Mouse (Mus musculus) midbrain, postnatal 0 days (tissue): ENCODE measurements at regions not wholly inside any gene's neighbourhood (a gene's known extent, or its start where the extent isn't known, plus 50 kb on each side); places are given as distances from the start of the nearest gene placed in this dataset.

ENCODE experiments used
- ATAC-seq: fragments of 200-750 bp; cut with Nextera tagmentation; 2 replicates; pipeline ENCODE4 v1.8.0; 2017; ENCODE audit warnings: moderate number of reproducible peaks, mild to moderate bottlenecking, moderate TSS enrichment, moderate library complexity; ENCODE audit not compliant: low FRiP score
- DNase-seq: peaks from one replicate; pipeline ENCODE4 v3.0.0-alpha.2; 2015; ENCODE audit warnings: low spot score
- H3K27ac ChIP-seq: fragments of 300-500 bp; sonication (generic); 2 replicates; pipeline ENCODE4 v1.5.1; 2014; ENCODE audit warnings: low read depth, mild to moderate bottlenecking, low read length, mixed read lengths
- H3K27me3 ChIP-seq: fragments of 300-500 bp; sonication (generic); 2 replicates; pipeline ENCODE4 v1.6.1; 2014; ENCODE audit warnings: low read length, control low read depth, mixed read lengths; ENCODE audit not compliant: insufficient read depth
- H3K36me3 ChIP-seq: fragments of 300-500 bp; sonication (generic); 2 replicates; pipeline ENCODE4 v1.6.1; 2014; ENCODE audit warnings: low read length, control low read depth, mixed read lengths; ENCODE audit not compliant: insufficient read depth
- H3K4me1 ChIP-seq: fragments of 300-500 bp; sonication (generic); 2 replicates; pipeline ENCODE4 v1.6.1; 2014; ENCODE audit warnings: mild to moderate bottlenecking, control low read depth, antibody characterized with exemption, low read length, mixed read lengths; ENCODE audit not compliant: insufficient read depth
- H3K4me2 ChIP-seq: fragments of 300-500 bp; sonication (generic); 2 replicates; pipeline ENCODE4 v1.6.1; 2014; ENCODE audit warnings: low read depth, mild to moderate bottlenecking, low read length, mixed read lengths; ENCODE audit not compliant: poor library complexity, severe bottlenecking
- H3K4me3 ChIP-seq: fragments of 300-500 bp; sonication (generic); 2 replicates; pipeline ENCODE4 v1.5.1; 2014; ENCODE audit warnings: low read depth, mild to moderate bottlenecking, low read length, moderate library complexity
- H3K9ac ChIP-seq: fragments of 300-500 bp; sonication (generic); replicated peaks from 2 replicates; pipeline ENCODE4 v1.6.1; 2014; ENCODE audit warnings: mild to moderate bottlenecking, low read length, moderate library complexity, mixed read lengths; ENCODE audit not compliant: poor library complexity, severe bottlenecking
- H3K9me3 ChIP-seq: fragments of 300-500 bp; sonication (generic); 2 replicates; pipeline ENCODE4 v1.6.1; 2016; ENCODE audit warnings: low read length, control low read depth
- CTCF ChIP-seq: IDR thresholded peaks from 2 replicates; pipeline ENCODE4 v1.5.1; 2016; ENCODE audit warnings: antibody characterized with exemption, mild to moderate bottlenecking
- WGBS: fragments of 180-500 bp; shearing (Covaris S2); extraction: QIAGEN DNeasy Blood & Tissue Kit; methylation state at CpG from one replicate; pipeline ENCODE4 v1.1.7; 2014; 5-methylcytosine and 5-hydroxymethylcytosine counted together

DNA sequence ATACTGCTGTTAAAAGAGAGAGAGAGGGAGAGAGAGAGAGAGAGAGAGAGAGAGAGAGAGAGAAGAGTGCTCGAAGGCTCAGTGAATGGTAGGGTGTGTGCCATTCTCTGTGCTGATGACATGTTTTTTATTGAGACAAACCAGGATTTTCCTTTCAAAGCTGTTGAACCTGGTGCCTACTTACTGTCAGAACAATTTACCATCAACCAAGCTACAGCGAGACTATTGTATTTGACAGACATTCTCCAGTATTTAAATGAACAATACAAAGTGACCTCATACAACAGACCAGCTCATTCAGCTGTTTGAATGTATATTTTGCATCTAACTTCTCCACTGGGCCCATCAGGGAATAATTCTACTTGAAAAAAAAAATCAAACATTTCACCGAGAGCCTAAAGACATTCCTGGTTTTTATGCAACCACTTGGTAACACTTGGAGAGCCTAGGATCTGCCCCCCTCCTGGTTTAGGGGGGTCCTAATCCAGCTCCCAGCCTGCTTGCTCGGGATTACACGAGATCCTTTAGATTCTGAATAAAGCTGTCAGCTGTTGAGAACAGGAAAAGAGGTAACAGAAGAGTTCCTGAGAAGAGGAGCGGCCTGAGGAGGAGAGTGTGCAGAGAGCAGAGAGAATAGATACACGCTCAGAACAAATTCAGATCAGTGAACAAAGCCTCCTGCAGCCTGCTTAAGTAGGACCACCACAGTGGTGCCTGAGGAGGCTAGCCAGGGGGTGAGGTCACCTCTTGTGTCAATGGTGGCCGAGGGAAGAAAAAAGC lies 117.3 kb downstream of the Anapc10 start:
- 14% methylated on average over 8 of the region's 8 CpGs for WGBS
- ATAC-seq (0 out of 2 replicates have a peak, but pooled peaks have one; percentile 47), DNase-seq (no peak)
- H3K9me3 ChIP-seq: no peaks in the 10 kb centered on the region
- TF ChIP-seq CTCF: no peak
- H3K9ac ChIP-seq: no peak overlapping the region
- peak overlapping the region; percentile 42 for H3K4me2 ChIP-seq
- 0 out of 2 replicates have a peak overlapping the region, but pooled peaks have one; percentile 5 for H3K4me3 ChIP-seq
- H3K4me1 ChIP-seq: peaks cover 7% of the 10 kb centered on the region; the same call in 1 of the 2 replicates
- no peaks in the 10 kb centered on the region for H3K36me3 ChIP-seq
- no peak overlapping the region for H3K27ac ChIP-seq
- H3K27me3 ChIP-seq: peaks cover 9% of the 10 kb centered on the region

DNA sequence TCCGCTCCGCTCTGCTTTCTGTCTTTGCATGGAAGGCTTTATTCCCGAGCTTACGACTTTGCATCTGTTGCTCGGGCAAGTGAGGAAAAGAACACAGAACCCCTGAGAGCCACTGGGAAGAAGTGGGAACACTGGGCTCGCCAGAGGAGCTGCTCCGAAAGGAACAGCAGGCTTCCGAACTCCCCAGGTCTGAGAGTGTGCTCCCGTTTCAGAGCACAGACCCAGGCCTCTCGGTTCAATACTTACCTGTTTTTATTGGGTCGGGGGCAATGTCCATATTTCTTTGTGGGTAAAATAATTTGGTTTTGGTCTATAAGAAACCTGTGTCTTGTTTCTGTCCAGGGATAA lies 117.9 kb downstream of the Anapc10 start:
- no peak for ATAC-seq
- Histone ChIP-seq H3K4me3 (0 out of 2 replicates have a peak overlapping the region, but pooled peaks have one; percentile 5), H3K4me1 (peaks cover 7% of the 10 kb centered on the region; the same call in 1 of the 2 replicates), H3K27me3 (peaks cover 9% of the 10 kb centered on the region), H3K27ac (no peak overlapping the region), H3K36me3 (no peaks in the 10 kb centered on the region), H3K4me2 (peak overlapping the region; percentile 42), H3K9ac (no peak overlapping the region), H3K9me3 (no peaks in the 10 kb centered on the region)
- no peak for DNase-seq
- no peak for TF ChIP-seq CTCF
- WGBS: 13% methylated on average over 11 of the region's 11 CpGs

DNA sequence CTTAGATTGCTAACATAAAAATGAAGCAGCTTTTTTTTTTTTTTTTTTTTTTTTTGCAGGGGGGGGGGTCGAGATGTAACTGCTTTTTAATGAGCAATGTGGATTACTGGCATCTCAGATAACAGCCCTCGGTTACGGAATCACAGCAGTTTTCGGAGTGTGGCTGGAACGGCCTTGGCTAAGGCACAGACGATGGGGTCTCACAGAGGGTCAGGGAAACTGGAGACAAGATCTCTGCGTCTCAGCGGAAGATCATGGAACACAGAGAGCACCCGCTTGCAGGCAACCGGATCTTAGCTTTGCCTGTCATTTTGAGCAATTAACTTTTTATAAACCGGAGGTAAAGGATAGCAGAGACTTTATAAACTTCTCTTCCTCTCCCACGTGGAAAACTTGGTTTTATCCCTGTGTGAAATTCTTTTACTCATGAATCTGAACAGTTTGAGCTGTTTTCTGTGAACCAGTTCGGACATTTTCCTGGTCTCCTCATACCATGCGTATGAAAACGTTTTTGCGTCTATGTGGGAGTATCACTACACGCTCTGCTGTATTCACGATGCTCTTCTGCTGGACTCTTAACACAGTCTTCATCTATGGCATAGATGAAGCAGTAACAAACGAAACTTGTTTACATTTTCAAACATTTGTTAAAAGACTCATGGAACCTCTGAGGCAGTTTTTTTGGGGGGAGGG lies 118.5 kb downstream of the Anapc10 start:
- H3K27me3 ChIP-seq: peaks cover 9% of the 10 kb centered on the region
- 53% methylated on average over 19 of the region's 19 CpGs for WGBS
- no peaks in the 10 kb centered on the region for H3K9me3 ChIP-seq
- DNase-seq: no peak
- H3K4me3 ChIP-seq: no peak overlapping the region
- H3K36me3 ChIP-seq: no peaks in the 10 kb centered on the region
- H3K27ac ChIP-seq: no peak overlapping the region
- no peak for TF ChIP-seq CTCF
- ATAC-seq: no peak
- H3K4me2 ChIP-seq: no peak overlapping the region
- H3K4me1 ChIP-seq: peaks cover 7% of the 10 kb centered on the region; the same call in 1 of the 2 replicates
- H3K9ac ChIP-seq: no peak overlapping the region

DNA sequence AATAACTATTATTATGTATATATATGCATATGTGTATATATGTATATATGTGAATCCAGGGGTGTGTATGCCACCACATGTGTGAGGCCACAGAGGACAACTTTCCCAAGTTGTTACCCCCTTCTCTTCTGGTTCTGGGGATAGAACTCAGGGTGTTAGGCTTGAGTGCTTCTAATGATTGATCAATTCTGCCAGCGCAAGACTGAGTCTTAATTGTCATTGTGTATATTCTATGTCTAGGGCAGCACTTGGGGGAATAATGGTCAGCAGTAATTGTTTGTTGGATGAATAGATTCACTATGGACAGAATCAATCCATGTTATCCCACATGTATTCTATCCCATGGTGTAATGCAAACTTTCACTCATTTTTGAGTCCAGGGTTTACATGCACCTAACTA lies 127.3 kb downstream of the Anapc10 start:
- Histone ChIP-seq H3K36me3 (no peaks in the 10 kb centered on the region), H3K27ac (no peak overlapping the region), H3K4me3 (no peak overlapping the region), H3K27me3 (no peaks in the 10 kb centered on the region), H3K4me2 (no peak overlapping the region), H3K9ac (no peak overlapping the region), H3K9me3 (no peaks in the 10 kb centered on the region), H3K4me1 (no peaks in the 10 kb centered on the region)
- no peak for TF ChIP-seq CTCF
- ATAC-seq (no peak), DNase-seq (no peak)
- WGBS: 97% methylated on average over 1 of the region's 1 CpGs

DNA sequence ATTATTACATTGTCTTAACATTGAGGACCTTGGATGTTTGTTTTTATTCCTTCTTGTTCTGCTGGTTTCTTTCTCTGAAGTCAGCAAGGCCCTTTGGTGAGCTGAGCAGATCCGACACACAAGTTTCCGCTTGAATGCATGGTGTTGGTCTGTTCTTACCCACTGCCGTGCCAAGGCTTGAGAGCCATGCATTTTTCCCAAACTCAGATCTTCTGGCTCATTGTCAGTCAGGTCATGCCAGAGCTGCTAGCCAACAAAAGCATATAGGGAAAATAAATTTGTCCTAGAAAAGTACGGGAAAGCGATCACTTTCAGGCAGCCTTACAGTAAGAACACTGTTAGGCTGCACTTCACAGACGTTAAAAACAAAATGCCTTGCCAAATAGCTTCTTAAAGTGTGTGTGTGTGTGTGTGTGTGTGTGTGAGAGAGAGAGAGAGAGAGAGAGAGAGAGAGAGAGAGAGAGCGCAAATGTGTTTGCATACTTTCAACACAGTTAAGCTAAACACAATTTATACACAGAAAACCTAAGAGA lies 138.4 kb downstream of the Anapc10 start:
- no peak for TF ChIP-seq CTCF
- no peak for ATAC-seq
- H3K4me2 ChIP-seq: no peak overlapping the region

DNA sequence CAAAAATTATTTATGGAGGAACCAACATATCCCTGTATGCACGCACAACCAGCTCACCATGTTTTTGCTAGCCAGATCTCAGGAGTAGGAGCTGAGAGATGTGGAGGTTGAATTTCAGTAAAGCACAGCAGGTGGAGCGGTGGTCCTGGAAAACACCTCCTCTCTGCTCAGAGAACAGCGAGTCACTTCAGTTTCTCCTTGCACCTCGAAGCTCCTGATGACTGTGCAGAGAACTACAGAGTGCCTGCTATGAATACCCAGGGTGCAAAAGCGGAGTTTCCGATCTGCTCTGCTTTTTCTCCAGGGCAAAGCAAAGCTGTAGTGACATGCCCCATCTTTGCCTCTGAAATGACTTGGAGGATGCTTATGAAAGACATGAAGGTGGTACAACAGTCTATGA lies 138.9 kb downstream of the Anapc10 start:
- Histone ChIP-seq H3K4me1 (no peaks in the 10 kb centered on the region), H3K27me3 (no peaks in the 10 kb centered on the region), H3K4me2 (no peak overlapping the region), H3K9ac (no peak overlapping the region), H3K4me3 (no peak overlapping the region), H3K27ac (no peak overlapping the region), H3K9me3 (no peaks in the 10 kb centered on the region), H3K36me3 (no peaks in the 10 kb centered on the region)
- WGBS: 68% methylated on average over 6 of the region's 6 CpGs
- no peak for DNase-seq
- no peak for ATAC-seq
- TF ChIP-seq CTCF: no peak

More for the DNA sequence above, 138.4 kb downstream of the Anapc10 start:
- Histone ChIP-seq H3K27ac (no peak overlapping the region), H3K27me3 (no peaks in the 10 kb centered on the region), H3K36me3 (no peaks in the 10 kb centered on the region), H3K9ac (no peak overlapping the region), H3K9me3 (no peaks in the 10 kb centered on the region), H3K4me1 (no peaks in the 10 kb centered on the region), H3K4me3 (no peak overlapping the region)
- WGBS: 56% methylated on average over 7 of the region's 7 CpGs
- DNase-seq: peak; percentile 61
